Mouse (Mus musculus) kidney, embryonic 14.5 days (tissue): ENCODE measurements around the gene Vasp. TPM values are rescaled to one million over a fixed set of nuclear protein-coding genes. Genes with fewer than 3 reads are reported as not detected.

ENCODE experiments used
- ATAC-seq: fragments of 200-750 bp; cut with Nextera tagmentation; 2 replicates; pipeline ENCODE4 v1.8.0; 2017; ENCODE audit warnings: moderate number of reproducible peaks, mild to moderate bottlenecking, moderate TSS enrichment, moderate library complexity; ENCODE audit not compliant: low FRiP score, low TSS enrichment
- H3K27ac ChIP-seq: fragments of 300-500 bp; sonication (generic); 2 replicates; pipeline ENCODE4 v1.5.1; 2014; ENCODE audit warnings: low read depth, mild to moderate bottlenecking, low read length, moderate library complexity, mixed read lengths
- H3K27me3 ChIP-seq: fragments of 300-500 bp; sonication (generic); 2 replicates; pipeline ENCODE4 v1.6.1; 2014; ENCODE audit warnings: mild to moderate bottlenecking, low read length; ENCODE audit not compliant: control insufficient read depth, insufficient read depth
- H3K36me3 ChIP-seq: fragments of 300-500 bp; sonication (generic); 2 replicates; pipeline ENCODE4 v1.6.1; 2014; ENCODE audit warnings: low read length, mixed read lengths; ENCODE audit not compliant: control insufficient read depth, insufficient read depth
- H3K4me1 ChIP-seq: fragments of 300-500 bp; sonication (generic); 2 replicates; pipeline ENCODE4 v1.6.1; 2014; ENCODE audit warnings: low read length, mixed read lengths; ENCODE audit not compliant: control insufficient read depth, insufficient read depth
- H3K4me2 ChIP-seq: fragments of 300-500 bp; sonication (generic); replicated peaks from 2 replicates; pipeline ENCODE4 v1.6.1; 2014; ENCODE audit warnings: low read depth, mild to moderate bottlenecking, low read length
- H3K4me3 ChIP-seq: fragments of 300-500 bp; sonication (generic); 2 replicates; pipeline ENCODE4 v1.5.1; 2014; ENCODE audit warnings: mild to moderate bottlenecking, low read length
- H3K9ac ChIP-seq: fragments of 300-500 bp; sonication (generic); 2 replicates; pipeline ENCODE4 v1.6.1; 2014; ENCODE audit warnings: low read depth, mild to moderate bottlenecking, low read length, moderate library complexity
- H3K9me3 ChIP-seq: fragments of 300-500 bp; sonication (generic); 2 replicates; pipeline ENCODE4 v1.6.1; 2016; ENCODE audit warnings: low read length; ENCODE audit not compliant: control insufficient read depth
- WGBS: fragments of 180-500 bp; shearing (Covaris S2); extraction: QIAGEN DNeasy Blood & Tissue Kit; methylation state at CpG from one replicate; pipeline ENCODE4 v1.1.7; 2014; 5-methylcytosine and 5-hydroxymethylcytosine counted together
- polyA plus RNA-seq: library from polyadenylated mRNA; unstranded; fragments of >200 nt; fragmentation: Nextera tagmentation; extraction: Ambion mirVana; gene quantifications from 2 replicates; pipeline ENCODE4 v1.2.1, GENCODE M21; 2014

The Vasp gene
- polyA plus RNA-seq, 1 experiment from 2014 or later = 54.2 TPM

GRCm38 (mm10) chr7:19208201-19208910 lies 63.3 kb downstream of the Vasp start:
- H3K9ac ChIP-seq = no peak overlapping the region
- 83% methylated on average over 13 of the region's 13 CpGs for WGBS
- ATAC-seq = no peak
- no peaks in the 10 kb centered on the region for H3K27me3 ChIP-seq
- H3K4me1 ChIP-seq = peaks cover 19% of the 10 kb centered on the region
- peaks cover 23% of the 10 kb centered on the region for H3K36me3 ChIP-seq
- no peak overlapping the region for H3K4me2 ChIP-seq
- no peak overlapping the region for H3K27ac ChIP-seq
- H3K9me3 ChIP-seq = 0 out of 2 replicates have a peak, but pooled peaks cover 2% of the 10 kb centered on the region
- no peak overlapping the region for H3K4me3 ChIP-seq

Other genes starting within 250 kb of the Vasp start
- not detected in 2 replicates for gene Foxa3, start 248.3 kb downstream of the Vasp start, polyA plus RNA-seq
- 26.7 and 39.4 TPM in 2 replicates for gene Sympk, start 247.4 kb downstream of the Vasp start, polyA plus RNA-seq
- not detected in 2 replicates for gene Rsph6a, start 217.1 kb downstream of the Vasp start, polyA plus RNA-seq
- gene Dmwd, start 195.6 kb downstream of the Vasp start, polyA plus RNA-seq = 20.5 and 23.2 TPM in 2 replicates
- gene Dmpk, start 188.0 kb downstream of the Vasp start, polyA plus RNA-seq = 12.1 and 14.9 TPM in 2 replicates
- 13.3 and 13.6 TPM in 2 replicates for gene Six5, start 177.2 kb downstream of the Vasp start, polyA plus RNA-seq
- gene Gm4969, start 153.4 kb downstream of the Vasp start, polyA plus RNA-seq = 2.3 and 4.5 TPM in 2 replicates
- 5.7 and 10.0 TPM in 2 replicates for gene Fbxo46, start 152.0 kb downstream of the Vasp start, polyA plus RNA-seq
- gene Qpctl, start 122.5 kb downstream of the Vasp start, polyA plus RNA-seq = 8.9 and 12.8 TPM in 2 replicates
- gene Snrpd2, start 122.1 kb downstream of the Vasp start, polyA plus RNA-seq = 155 and 205 TPM in 2 replicates
- gene Gipr, start 105.7 kb downstream of the Vasp start, polyA plus RNA-seq = 0.31 and 0.45 TPM in 2 replicates
- gene Eml2, start 95.4 kb downstream of the Vasp start, polyA plus RNA-seq = 2.8 and 5.7 TPM in 2 replicates
- 2.4 and 3.4 TPM in 2 replicates for gene Gpr4, start 59.3 kb downstream of the Vasp start, polyA plus RNA-seq
- gene Opa3, start 43.5 kb downstream of the Vasp start, polyA plus RNA-seq = 33.3 and 44.6 TPM in 2 replicates
- gene Ppm1n, start 8.2 kb upstream of the Vasp start, polyA plus RNA-seq = not detected in 2 replicates
- gene Rtn2, start 10.8 kb upstream of the Vasp start, polyA plus RNA-seq = 5.4 and 5.7 TPM in 2 replicates
- gene Fosb, start 38.2 kb upstream of the Vasp start, polyA plus RNA-seq = 0.14 and 0.20 TPM in 2 replicates
- 95.2 and 102 TPM in 2 replicates for gene Ercc1, start 73.0 kb upstream of the Vasp start, polyA plus RNA-seq
- 21.9 and 26.8 TPM in 2 replicates for gene Cd3eap, start 87.7 kb upstream of the Vasp start, polyA plus RNA-seq
- gene Ppp1r13l, start 87.9 kb upstream of the Vasp start, polyA plus RNA-seq = 5.4 and 7.8 TPM in 2 replicates
- 11.9 and 12.6 TPM in 2 replicates for gene Ercc2, start 110.2 kb upstream of the Vasp start, polyA plus RNA-seq
- 5.7 and 6.7 TPM in 2 replicates for gene Klc3, start 132.3 kb upstream of the Vasp start, polyA plus RNA-seq
- 0.20 and 0.69 TPM in 2 replicates for gene Ckm, start 133.0 kb upstream of the Vasp start, polyA plus RNA-seq
- gene Mark4, start 187.0 kb upstream of the Vasp start, polyA plus RNA-seq = 10.4 and 12.1 TPM in 2 replicates
- gene Exoc3l2, start 191.5 kb upstream of the Vasp start, polyA plus RNA-seq = 3.5 and 3.7 TPM in 2 replicates
- gene Bloc1s3, start 236.6 kb upstream of the Vasp start, polyA plus RNA-seq = 1.4 and 2.4 TPM in 2 replicates
- gene Trappc6a, start 236.6 kb upstream of the Vasp start, polyA plus RNA-seq = 63.7 and 70.2 TPM in 2 replicates
- 0.13 and 0.27 TPM in 2 replicates for gene Nkpd1, start 246.0 kb upstream of the Vasp start, polyA plus RNA-seq